Mouse (Mus musculus): ENCODE results near the gene Rbm14. TPM values are rescaled to one million over a fixed set of nuclear protein-coding genes. Genes with fewer than 3 reads are reported as not detected.
"Not testable (repeated sequence)": the region's sequence is repeated elsewhere in the genome, so short reads cannot be mapped to it uniquely, and the experiment has no call there.

The Rbm14 gene
- total RNA-seq, 4 experiments from 2014 or later: 5.5 to 7.2 (median 6.5) TPM

DNA sequence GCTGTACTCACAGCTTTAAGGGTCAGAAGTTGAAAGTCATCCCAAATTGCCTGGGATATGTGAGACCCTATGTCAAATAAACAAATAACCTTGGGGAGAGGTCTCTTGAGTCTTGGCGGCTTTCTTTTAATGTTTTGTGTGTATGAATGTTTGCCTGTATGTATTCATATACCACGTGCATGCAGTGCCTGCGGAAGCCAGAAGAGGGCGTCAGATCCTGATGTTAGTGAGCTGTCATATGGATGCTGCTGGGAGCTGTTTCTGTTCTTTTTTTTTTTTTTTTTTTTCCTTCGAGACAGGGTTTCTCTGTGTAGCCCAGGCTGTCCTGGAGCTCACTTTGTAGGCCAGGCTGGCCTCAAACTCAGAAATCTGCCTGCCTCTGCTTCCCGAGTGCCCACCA lies 1.6 kb upstream of the Rbm14 start:
- no peak for DNase-seq (ENCODE audit: low spot score in 2 of 2)

DNA sequence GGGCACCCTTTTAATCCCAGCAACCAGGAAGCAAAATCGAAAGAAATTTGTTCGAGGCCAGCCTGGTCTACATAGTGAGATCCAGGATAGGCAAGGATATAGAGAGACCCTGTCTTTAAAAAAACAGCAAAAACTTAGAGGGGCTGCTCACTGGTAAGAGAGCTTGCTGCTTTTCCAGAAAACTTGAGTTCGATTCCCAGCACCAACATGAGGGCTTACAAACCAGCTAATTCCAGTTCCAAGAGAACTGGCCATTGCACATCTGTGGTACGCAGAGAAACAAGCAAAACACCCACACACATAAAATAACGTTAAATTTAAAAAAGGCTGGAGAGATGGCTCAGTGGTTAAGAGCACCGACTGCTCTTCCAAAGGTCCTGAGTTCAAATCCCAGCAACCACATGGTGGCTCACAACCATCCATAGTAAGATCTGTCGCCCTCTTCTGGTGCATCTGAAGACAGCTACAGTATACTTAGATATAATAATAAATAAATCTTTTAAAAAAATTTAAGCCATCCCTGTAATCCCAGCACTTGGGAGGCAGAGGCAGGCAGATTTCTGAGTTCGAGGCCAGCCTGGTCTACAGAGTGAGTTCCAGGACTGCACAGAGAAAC lies 1.0 kb upstream of the Rbm14 start:
- not testable (repeated sequence) for DNase-seq (ENCODE audit: low spot score in 2 of 2)

DNA sequence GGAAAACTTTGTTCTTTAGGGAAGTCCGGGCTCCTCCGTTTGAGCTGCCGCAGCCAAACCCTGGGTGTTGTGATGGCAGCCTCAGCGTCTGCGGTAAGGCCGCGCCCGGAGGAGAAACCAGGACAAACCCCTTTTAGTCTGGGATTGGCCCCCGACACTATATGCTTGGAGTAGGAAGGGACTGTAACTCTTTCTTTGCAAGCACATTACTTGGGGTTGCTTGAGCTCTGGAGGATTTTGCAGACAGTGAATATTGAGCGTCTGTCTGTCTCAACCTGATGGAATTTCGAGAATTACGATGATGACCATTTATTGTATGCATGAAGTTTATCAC lies 442 bp upstream of the Rbm14 start:
- no peak for DNase-seq (ENCODE audit: low spot score in 2 of 2)

DNA sequence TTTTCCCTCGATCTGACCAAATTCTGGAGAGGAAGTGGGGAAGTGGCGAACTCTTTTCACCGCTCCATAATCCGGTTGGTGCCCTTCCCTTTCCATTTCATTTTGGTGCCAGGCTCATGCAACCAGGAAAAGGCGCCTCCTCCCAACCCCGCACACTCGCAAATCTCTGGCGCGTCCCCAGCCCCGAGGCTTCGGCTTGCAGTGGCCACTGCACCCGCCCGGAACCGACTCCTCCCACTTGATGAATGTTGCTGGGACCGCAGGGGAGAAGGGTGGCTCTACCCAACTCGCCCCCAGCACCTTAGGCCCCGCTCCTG lies 730 bp downstream of the Rbm14 start:
- DNase-seq (ENCODE audit: low spot score in 2 of 2): no peak

DNA sequence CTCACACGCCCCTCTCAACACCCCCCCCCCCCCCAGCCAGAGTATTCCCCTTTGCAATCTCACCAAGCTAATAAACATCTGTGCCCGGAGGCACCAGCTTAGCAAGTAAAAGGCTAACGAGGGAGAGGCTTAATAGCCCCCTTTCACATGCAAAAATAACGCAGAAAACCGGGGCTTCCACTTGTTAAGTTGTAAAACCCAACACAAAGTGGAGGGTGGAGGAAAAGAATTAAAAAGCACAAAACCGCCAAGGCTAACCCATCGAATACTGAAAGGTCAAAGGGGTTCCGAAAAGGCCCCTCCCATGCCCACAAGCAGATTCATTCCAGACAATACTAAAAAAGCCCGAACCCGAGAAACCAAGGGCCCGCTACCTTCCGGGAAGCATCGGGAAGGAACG lies 1.1 kb downstream of the Rbm14 start:
- no peak for DNase-seq (ENCODE audit: low spot score in 2 of 2)

DNA sequence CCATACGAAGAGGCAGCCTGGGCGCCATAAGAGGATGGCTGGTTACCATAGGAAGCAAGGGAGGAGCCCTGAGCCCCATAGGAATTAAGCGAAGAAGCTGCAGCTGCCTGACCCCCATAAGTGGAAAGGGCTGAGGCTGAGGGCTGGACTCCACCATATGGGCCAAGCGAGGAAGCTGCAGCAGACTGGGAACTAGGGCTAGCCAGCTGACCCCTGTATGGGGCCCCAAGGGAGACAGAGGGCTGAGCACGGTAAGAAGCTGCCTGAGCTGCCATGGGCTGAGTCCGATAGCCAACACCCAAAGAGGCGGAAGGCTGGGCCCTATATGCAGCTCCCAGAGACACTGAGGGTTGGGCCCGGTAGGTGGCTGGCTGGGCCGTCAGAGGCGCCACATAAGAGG lies 8.2 kb downstream of the Rbm14 start:
- no peak for DNase-seq (ENCODE audit: low spot score in 2 of 2)

DNA sequence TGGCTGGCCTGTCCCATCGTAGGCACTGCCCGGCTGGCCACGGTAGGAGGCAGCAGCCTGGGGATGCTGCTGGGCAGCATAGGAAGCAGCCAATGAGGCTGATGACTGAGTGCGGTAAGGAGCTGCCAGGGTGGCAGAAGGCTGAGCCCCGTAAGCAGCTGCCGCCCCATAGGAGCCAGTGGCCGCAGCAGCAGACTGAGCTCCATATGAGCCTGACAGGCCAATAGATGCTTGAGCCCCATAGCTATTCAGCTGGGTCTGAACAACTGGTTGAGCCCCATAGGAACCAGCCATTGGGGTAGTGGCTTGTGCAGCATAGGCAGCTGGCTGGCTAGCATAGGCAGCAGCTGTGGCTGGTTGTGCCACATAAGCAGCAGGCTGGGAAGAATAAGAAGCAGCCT lies 8.7 kb downstream of the Rbm14 start:
- DNase-seq (ENCODE audit: low spot score in 2 of 2): no peak

DNA sequence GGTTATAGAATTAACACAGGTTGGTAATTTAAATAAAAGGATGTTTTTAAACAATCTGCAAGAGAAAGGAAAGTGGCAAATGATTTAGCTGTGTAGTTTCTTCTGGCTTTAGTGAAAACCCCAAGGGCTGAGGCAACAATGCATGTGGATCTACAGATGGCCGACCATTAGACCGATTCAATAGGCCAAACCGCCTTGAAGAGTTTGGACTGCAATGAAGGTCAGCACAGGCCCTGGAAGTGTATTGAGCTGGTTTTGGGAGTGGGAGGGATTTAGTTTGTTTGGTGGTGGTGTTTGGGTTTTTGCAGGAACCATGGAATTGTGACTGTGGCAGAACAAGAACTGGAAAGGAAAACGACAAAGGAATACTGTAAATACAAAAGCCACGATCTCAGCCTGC lies 12.4 kb downstream of the Rbm14 start:
- no peak for DNase-seq (ENCODE audit: low spot score in 2 of 2)

DNA sequence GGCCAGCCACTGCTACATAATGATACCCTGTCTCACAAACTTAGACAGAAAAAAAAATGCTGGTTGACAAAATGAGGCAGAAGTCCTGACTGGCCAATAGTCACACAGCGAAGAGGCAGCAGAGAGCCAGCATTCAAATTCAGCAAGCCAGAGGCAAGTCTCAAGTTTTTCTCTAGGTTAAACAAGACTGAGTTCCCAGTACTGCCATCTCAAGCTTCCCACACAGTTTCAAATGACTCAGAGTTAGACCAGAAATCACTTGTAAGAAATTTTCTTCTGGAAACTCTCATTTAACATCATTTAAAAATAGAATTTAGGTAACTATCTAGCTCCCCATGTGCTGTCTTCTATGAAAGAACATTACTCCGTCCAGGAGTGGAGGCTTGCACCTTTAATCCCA lies 13.6 kb downstream of the Rbm14 start:
- DNase-seq (ENCODE audit: low spot score in 2 of 2): no peak

DNA sequence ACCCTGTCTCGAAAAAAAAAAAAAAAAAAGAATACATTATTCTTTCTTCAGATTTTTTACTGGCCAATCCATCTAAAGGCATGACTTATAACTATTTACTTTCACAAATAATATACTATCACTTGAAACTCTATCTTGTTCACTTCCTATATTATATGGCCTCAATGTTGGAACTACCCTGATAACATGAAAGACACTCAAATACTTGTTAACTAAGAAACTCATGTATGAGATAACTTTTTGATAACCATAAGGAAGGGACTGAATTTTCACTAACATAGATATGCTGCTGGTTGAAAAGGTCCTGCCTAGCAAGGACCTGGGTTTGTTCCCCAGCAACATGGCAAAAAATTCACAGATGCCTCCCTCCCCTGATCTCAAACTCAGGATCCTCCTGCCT lies 15.5 kb downstream of the Rbm14 start:
- no peak for DNase-seq (ENCODE audit: low spot score in 2 of 2)

DNA sequence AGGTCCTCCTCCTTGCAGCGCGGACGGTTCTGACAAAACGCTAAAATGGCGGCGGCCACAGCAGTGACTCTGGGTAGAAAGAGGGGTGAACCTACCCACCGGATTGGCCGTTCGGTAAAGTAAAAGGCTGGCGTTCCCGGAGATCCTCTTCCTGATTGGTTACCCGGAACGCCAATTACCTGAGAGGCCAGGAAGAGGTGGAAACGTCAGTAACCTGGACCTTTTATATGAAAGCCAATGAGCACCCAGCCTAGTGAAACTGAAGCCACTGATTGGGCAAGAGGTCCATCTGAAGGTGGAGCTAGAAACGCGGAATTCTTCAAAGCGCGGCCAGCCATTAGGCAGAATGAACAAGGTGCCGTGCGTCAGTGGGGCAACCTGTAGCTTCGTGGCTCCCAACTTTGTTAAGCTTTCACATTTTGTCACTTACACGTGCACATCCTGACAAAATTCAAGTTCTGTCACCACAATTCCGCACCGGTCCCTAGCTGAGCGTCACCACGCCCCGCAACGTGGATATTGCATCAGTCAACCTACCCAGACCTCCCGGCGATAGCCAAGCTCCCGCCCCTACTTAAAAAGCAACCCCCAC lies 17.5 kb downstream of the Rbm14 start, which contains the start of gene Rbm4:
Gene Rbm4, minus strand, starts transcription at position 71 of the 592 bp plus-strand sequence.
- peak; percentile 95 to 96 for DNase-seq (ENCODE audit: low spot score in 2 of 2)

DNA sequence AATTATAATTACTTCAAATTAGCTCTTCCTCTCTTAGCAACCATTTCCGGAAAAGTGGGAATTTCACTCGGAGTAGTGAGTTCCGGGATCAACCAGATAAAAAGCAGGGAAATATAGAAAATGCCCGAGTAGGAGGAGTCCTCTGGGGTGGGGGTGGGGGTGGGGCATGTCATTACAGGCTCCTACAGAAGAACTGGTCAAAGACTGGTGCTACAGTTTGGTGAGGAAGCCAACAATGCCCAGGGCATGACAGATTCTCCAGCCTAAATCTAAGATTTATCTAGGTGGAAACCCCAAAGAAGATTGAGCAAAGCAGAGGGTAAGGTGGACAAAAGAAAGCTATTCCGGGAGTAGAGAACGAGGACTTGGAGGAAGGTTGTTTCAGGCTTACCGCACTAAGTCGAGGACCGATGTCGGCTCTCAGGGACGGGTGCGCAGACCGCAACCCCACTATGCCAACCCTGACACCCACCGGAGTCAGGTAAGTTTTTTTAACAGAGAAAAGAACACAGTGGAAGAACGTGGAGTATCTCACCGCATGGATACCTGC lies 18.1 kb downstream of the Rbm14 start:
- no peak for DNase-seq (ENCODE audit: low spot score in 2 of 2)

DNA sequence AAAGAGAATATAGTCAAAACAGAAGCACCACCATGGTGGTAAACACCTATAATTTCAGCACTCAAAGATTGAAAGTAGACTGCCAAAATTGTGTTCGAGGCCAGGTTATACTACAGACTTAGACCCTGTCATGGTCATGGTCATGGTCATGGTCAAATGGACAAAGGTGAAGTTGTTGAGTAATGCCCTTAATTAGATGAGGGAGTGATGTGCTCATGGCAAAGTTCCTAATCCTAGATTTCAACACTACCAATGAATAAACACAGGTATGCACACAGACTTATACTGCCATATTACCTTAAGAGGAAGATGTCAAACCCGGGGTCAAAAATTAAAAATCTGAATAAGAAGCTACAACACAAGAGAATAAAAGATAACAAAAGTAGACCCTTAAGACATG lies 25.1 kb downstream of the Rbm14 start:
- no peak for DNase-seq (ENCODE audit: low spot score in 2 of 2)

DNA sequence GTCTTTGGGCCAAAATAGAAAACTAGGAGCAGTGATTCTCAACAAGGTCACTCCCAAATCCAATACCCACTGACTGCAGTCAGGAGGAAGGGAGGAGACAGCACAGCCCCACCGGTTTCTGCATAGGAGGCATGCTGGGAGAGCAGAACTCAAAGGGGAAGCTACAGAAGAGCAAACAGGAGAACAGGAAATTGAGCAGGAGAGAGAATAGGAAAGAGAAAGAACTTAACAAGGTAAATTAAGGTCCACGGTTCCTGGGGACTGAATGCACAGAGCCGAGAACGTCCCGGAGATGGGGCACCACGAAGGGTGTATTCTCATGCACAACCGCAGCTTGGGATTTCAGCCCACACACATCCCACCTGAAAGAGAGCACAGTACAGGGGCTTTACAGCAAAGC lies 26.2 kb downstream of the Rbm14 start:
- DNase-seq (ENCODE audit: low spot score in 2 of 2): no peak

DNA sequence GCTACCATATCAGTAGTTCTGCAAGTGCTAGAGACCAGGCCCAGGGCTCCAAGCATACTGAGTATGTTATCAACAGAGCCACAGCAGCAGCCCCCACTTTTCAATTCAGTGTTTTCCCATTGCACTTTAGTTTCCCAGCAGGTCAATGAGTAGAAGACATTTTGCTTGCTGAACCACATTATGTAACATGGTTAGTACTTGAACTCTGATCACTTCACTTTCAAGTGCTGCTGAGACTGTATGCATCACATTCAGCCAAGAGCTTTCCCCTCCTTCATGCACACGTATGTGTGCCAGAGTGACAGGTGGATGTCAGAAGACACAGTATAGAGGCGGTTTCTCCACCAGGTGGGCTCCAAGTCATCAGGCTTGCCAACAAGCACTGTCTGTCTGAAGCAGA lies 28.5 kb downstream of the Rbm14 start:
- DNase-seq (ENCODE audit: low spot score in 2 of 2): no peak

DNA sequence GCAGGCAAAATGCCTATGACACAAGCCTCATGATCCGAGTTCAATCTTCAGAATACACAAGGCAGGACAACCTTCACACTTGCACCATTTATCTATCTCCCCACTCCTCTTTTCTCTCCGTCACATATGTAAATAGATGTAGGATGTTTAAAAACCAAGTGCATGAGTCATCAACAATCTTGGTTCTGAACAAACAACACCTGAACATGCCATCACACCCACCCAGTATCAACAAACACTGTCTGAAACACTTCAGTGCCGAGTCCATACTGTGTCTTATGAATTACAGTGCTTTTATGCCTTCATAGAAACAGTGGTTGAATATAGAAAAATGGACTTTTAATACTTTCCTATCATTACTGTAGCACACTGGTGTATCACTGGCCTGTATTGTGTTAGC lies 38.6 kb downstream of the Rbm14 start:
- no peak for DNase-seq (ENCODE audit: low spot score in 2 of 2)

DNA sequence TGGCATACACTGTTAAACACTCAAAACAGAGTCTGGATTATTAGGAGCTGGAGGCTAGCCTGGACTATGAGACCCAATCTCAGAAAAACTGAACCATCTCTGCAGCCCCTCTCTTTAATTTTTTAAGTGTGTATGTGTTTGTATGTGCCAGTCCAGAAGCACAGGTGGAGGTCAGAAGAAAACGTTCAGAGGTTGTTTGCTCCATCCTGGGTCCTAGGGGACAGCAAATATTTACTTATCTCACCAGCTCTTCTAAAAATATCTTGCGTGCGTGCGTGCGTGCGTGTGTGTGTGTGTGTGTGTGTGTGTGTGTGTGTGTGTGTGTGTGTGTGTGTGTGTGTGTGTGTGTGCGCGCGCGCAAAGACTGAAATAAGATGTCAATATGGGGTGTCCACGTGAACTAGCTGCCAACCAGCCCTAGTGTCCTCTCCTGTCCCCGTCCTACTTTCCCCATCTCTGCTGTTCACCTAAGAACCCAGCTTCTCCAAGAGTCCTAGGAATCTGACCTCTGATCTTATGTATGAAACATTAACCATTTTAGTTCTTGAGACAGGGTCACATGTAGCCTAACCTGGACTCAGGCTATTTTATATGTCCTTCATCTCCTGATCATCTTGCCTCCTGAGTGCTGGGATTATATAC lies 43.8 kb downstream of the Rbm14 start:
- no peak for DNase-seq (ENCODE audit: low spot score in 2 of 2)

DNA sequence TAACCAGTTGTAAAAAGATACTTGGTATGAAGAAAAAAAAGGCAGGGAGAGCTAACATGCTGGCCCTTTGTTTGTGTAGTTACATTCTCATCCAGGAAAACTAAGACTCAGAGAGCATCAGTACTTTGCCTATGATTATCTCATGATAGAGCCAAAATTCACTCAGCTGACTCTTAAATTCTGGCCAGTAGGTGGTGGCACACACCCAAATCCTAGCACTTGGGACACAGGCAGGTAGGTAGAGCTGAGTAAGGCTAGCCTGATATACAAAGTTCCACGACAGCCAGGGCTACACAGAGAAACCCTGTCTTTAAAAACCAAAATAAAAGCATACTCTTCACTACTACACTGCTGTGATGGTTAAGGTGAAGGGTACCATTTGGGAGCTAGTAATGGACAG lies 48.6 kb downstream of the Rbm14 start:
- no peak for DNase-seq (ENCODE audit: low spot score in 2 of 2)

DNA sequence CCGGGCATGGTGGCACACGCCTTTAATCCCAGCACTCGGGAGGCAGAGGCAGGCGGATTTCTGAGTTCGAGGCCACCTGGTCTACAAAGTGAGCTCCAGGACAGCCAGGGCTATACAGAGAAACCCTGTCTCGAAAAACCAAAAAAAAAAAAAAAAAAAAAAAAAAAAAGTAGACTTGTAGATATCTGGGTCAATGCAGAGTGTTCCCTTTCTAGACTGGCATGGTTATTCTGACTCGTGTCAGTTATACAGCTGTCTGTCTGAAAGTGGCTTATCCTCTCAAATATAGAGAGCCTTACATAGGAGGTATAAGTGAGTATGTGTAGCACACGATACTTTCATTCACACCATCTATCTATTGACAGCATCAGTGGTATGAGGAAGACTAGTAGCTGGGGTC lies 50.9 kb downstream of the Rbm14 start:
- not testable (repeated sequence) for DNase-seq (ENCODE audit: low spot score in 2 of 2)

DNA sequence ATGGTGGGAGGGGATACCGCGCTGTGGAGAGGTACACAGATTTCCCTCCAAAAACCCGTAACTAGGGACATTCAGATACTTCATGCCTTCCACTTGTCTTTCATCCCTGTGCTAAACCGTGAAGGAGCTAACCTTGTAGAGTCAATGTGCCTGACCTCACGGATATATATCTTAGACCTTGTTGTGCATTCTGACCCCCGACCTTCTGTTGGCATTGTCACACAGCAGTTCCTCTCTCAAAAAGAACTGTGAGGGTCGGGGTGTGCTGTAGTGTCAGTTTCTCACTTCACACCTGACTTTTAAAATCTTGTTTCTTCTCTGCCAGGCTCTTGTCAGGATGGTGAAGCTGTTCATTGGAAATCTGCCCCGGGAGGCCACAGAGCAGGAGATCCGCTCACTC lies 54.5 kb downstream of the Rbm14 start:
- no peak for DNase-seq (ENCODE audit: low spot score in 2 of 2)

DNA sequence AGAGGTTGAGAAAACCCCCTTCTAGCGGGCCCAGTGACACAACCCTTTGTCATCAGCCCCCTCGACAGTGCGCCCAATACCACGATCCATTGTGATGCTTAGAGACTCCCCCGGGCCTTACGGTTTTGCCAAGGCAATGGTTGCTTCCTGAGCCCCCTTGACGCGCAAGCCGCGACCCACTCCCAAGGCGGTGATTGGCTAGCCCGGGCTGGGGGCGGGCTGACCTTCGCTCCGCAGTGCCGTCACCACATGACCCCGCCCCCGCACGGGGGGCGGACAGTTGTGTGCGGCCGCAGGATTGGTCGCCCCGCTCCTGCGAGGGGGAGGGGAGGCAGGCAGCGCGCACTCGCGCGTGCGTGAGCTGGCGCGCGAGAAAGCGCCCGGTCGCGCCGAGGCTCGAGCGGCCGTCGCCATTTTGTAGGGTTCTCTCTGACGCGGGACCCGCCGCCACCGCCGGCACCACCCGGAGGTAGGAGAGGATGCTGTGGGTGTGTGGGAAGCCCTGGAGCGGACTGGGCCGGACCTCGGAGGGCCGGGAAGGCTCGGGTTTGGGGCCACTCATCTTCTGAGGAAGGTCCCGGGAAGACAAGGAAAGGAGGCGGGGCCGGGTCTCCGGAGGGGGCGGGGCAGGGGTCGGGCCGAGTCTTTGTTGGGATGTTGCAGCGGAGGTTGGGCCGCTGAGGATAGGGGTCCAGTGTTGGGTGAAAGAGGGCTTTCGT lies 55.1 kb downstream of the Rbm14 start, which contains the start of gene Rbm4b:
Gene Rbm4b, plus strand, starts transcription at position 305 of the 719 bp plus-strand sequence.
- peak; percentile 92 to 94 for DNase-seq (ENCODE audit: low spot score in 2 of 2)

DNA sequence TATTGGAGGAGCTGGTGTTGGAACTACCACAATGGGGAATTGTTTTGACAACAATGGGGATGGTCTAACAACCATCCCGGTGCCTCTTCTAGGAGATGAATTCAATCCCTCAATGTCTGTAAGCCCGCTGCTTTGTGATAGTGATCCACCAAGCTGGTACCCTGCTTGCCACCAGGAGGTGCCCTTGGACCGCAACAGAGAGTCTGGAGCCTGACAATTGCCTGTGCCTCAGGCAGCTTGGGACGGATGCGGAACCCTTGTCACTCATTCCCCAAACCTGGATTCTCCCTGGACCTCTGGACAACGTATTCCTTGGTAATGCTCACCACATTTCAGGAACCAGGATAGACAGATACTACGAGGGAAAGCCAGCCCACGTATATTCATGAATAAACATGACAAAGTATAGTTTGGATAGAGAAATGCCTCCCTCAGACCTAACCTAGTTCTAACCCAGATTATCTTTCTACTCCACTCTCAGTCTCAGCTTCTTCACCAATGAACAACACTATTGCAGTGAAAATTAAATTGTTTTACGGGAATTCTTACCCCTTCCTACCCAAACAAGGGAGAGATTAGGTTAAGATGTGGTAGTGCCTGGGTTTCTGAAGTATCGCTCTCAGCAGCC lies 55.8 kb downstream of the Rbm14 start:
- DNase-seq (ENCODE audit: low spot score in 2 of 2): peak; percentile 82 to 84

All from gastrocnemius, adult 8-10 months (tissue).